Mouse (Mus musculus) layer of hippocampus, adult 9-11 months (tissue): ENCODE results near the gene Il17rb.

Experiments
- DNase-seq: peaks from one replicate; pipeline ENCODE4 v3.0.0; 2022

Il17rb gene

DNA sequence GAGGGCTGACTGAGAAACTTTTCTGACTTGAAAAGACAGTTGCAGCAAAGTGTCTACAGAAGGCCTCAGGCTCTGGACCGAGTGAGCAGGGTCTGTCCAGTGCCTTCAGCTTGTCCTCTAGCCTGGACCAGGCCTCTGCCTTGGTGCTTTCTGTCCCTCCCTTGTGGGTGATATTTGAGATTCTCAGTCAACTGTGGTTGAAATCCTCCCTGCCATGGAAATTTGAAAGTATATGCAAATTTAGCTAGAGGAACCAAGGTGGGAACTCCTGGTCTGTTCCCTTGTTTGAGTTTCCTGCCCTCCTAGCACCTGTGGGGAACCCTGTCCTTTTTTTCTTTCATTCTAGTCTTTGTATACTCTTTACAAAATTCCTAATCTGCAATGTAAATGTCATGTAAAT lies 6.3 kb upstream of the Il17rb start:
- no peak for DNase-seq

DNA sequence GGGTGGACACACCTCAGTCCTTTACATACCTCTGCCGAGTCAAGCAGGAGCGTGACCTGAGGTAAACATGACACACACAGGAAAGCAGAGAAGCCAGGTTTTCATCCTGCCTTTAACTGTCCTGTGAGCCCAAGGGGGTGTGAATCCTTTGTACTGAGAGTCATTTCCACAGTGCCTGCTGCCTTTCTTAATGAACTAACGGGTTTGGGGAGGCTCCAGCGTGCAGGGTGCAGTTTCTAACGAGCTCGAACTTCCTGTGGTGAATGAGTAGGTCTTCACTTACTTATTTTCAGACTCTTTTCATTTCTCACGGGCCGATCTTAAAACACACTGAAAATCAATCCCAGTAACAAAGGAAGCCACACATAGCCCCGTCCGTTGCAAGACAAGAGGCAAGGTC lies 5.8 kb upstream of the Il17rb start:
- no peak for DNase-seq

DNA sequence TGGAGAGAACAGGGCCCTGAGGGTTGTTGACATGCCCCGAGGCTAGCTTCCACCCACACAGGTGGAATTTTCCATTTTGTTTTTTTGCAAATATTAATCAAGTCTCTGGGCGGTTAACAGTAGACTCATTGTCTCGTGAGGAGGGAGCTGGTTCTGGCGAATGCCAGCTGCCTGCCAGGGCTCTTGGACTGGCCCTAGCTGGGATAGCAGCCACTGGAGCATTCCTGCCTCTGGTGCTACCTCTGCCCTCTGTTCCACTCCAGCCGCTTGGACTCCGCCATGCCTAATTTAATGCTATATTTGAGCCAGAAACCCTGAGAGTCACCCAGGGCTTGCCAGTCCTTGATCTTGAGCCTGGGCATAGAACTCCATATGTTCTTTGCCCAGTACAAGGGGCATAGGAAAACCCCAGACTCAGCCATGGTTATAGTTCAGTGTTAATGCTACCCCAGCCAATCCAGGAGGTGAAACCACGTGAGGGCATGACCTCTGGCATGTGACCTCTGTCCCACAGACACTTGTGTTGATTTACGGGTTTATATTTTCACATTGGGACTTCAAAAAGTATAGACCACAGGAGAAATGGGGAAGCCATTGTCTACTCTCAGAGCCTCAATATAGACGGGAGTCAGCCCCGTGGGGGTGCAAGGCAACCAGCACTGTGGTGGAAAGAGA lies 3.3 kb upstream of the Il17rb start:
- peak; percentile 68 for DNase-seq

DNA sequence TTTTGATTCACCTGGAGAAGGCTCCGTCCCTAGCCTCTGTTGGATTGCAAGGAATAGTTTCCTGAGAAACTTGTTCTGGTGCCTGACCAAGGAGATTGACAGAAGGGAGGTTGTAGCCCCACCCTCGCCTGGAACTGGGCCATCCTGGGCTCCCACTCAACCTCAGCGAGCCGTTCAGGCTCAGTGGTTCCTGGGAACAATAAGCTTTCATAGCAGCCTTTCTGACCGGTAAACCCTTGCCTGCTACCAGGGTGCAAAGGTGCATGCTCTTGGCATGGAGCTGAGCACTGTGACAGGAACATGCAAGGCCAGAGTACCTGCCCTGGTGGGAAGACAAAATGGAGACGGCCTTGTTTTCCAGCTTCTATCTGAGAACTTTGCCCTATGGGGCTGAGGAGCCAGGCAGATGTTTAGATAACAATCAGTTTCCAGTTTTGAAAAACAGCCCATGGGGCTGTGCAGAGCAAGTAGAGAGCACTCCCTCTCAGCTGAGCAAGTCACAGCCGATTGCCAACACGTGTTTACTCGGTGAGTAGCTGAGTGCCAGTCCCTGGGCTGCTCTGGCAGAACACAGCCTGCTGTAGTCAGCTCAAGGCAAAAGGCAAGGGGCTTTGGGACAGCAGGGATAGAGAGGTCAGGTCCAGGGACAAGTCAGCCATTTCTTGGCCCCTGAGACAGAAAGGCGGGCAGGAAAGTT lies 1.3 kb upstream of the Il17rb start:
- DNase-seq: peak; percentile 59

DNA sequence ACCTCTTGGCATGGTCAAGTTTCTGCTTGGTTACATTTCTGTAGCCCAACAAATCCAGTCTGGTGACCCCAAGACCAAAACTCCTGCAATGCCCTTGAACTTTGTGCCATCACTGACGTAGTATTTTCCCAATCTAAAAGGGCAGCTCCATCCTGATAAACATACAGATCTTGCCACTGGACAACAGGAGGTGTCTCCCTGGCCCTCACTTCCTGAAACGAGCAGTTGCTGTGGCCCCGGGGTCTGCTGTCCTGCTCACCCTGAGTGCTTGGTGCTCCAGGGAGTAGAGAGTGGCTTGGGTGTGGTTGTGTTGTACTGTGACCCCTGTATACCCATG lies 9.3 kb downstream of the Il17rb start:
- DNase-seq: no peak

DNA sequence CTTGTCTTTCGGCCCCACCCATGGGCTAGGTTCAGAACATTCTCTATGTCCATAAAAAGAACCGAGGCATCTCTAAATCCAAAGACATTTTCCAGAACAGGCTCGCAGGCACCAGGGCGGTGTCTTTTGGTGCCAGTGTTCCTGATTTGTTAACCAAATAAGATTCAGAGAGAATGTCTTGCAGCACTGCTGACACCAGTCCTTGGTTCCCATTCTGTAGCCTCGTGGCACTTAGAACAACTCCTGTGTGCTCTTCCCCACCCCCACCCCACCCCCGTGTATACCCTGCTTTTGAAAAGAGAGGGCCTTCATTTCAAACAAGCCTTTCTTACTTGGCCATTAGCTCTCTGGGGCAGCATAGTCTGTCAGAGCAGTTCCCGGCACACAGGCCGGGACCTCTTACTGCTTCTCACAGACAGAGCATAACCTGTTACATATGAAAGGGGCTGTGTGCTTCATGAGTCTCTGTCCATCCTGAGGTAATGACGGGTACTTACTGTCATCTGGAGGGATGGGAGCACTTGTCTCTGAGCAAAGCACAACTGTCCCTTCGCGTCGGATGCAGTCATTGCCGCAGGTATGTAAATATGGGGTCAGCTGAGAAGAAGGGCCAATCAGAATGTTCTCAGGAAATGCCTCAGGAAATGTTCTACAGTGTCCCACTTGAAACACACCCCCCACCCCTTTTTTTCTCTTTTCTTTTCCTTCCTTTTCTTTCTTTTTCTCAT lies 9.8 kb downstream of the Il17rb start:
- no peak for DNase-seq

DNA sequence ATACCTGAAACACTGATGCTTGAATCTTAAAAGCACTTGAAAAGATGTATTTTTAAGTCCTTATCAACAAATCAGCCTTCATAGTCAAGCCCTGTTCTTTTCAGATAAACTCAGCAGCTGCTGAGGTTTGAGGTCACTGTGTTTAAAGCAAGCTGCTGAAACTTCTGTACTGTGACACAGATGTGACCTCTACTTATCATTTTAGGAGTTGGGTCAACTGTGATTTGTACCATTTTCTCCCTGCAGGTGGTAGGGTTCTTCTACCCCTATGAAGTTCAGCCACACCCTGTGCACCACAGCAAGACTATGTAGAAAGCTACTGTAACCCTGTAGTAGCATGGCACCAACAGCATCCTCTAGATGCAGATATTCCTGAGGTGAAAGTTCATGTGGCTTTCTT lies 11.4 kb downstream of the Il17rb start:
- DNase-seq: no peak

DNA sequence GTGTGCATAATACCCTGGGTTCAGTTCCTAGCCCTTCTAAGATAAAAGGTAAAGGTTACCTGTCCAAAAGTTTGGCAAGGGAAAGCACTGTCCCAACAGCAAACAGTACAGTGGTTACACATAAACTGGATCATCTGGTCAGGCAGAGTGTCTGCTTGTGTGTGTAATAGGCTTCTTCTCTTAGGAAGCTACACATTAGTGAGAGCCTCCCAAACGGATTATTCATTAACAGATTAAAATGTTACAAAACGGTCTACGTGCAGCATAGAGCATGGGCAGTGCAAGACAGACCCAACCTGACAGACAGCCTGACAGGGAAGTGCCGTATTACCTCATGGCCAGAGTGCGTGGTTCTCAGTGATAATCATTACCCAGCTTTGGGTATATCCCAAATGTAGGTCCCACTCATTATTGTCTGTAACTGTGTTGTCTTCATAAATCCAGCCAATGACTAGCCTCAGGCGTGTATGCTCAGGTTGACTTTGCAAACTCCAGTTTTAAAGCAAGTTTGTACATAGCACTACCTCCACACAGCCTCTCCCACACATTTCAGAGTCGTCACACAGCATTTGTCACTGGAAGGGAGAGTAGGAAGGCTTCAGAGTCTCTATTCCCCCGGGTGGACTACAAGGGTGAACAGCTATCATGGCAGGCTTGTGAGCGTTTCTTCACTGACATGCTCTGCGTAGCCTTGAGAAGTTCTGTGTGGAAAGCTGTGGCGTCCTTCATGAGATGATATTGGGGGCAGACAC lies 12.5 kb downstream of the Il17rb start:
- no peak for DNase-seq

DNA sequence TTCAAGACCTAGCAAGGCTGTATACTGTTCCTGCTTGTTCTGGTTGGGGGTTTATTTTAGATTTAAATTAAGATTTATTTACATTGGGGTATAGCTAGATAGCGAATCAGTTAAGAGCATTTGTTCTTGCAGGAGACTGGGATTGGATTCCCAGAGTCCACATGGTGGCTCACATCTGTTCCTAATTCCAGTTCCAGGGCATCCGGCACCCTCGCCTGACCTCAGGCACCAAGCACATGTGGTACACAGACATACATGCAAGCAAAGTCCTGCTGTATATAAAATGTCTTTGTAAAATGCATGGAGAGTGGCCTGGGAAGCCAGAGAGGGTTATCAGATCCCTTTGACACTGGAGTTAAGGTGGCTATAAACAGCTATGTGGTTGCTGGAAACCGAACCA lies 13.7 kb downstream of the Il17rb start:
- no peak for DNase-seq

DNA sequence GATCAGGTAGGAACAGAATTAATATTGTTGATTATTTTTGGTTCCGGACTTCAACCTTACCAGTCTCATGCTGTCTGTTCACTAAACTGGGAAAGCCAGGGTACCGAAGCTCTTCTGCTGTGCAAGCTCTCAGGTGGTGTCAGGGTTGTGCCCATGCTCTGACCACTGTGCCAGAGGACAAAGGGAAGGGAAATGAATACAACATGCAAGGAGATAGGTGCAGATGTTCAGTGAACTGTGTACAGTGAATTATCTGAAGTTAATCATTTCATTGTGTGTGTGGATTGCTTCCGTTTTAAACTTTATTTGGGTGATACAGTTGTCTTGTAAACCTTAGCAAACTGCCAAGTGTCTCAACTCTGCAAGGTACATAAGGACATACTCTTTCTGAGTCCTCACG lies 20.4 kb downstream of the Il17rb start:
- no peak for DNase-seq

DNA sequence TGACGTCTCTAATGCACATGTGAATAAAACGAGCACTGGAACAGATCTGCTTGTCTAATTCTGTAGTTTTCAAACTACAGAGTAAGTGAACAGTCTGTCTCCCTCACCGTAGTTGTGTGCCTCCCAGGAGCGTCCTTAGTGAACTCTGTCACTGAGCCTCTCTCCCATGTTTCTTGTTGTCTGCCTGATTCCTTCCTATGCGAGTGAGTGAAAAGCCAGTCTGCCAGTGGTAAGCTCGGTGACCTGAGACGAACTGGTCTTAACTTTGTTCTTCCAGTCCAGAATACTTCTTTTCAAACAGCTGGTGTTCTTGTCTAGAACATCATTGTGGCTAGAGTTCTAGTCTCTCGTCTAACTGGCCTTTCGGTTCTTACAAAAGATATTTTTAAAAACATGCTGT lies 21.0 kb downstream of the Il17rb start:
- no peak for DNase-seq

DNA sequence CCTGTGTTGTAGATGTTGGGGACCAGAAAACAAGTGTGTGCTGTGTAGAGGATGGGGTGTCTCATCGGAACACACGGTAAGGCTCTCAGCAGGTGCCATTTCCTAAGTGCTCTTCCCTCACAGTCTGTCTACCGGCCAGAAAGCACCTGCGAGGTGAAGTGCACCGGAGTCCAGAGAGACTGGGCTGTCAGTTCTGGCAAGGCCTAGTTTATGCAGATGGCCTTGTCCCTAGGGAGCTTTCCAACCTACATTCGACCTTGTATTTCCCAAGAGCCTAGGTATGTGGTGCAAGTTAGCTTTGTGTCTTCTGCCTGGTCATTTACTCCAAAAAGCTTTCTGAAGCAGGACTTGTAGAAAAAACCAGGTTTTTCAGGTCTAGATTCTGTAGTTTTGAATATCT lies 21.4 kb downstream of the Il17rb start:
- DNase-seq: no peak

DNA sequence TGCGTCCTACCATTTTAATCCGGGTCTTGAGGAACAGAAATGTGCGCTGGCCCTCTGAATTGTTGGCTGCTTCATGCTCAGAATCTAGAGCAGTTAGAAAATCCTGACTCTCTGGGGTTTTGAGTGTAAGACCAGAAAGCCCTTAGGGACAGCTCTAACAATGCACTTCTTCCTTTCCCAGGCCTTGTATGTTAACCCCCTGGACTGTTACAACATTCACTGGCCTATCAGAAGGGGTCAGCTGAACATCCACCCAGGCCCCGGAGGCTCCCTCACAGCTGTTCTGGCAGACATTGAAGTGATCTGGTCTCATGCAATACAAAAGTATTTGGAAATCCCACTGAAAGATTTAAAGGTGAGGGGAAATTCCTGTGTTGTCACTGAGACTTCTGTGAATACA lies 22.6 kb downstream of the Il17rb start:
- DNase-seq: no peak

DNA sequence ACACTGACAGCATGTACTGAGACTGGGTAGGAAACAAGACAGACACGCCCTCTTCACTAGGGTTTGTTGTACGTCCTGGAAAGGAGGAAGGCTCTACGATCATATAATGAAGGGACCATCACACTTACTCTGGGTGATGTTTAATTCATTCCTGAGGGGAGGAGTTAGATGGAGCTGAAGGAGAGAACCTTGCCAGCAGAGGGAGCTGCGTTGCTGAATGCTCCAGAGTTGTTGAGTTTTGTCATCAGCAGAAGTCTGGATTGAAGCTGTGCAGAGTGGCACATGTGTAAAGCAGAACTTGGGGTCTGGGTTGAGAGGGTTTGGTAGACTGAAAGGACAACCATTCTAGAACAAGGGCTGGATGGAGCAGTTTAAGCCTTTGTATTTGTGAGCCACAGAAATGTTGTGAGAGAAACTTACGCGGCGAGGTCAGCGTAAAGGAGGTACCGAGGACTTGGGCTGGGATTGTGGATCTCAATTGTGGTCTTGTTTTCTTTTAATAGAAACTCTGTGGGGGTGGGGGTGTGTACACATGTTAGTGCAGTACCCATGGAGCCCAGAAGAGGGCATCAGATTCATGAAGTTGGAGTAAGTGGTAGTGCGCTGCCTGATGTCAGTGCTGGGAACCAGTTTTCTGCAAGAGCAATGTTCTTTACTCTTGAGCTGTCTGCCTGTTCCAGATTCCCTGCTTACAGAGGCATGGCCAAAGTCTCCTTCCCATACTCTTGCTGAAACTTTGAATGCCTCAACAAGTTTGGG lies 28.1 kb downstream of the Il17rb start:
- no peak for DNase-seq

DNA sequence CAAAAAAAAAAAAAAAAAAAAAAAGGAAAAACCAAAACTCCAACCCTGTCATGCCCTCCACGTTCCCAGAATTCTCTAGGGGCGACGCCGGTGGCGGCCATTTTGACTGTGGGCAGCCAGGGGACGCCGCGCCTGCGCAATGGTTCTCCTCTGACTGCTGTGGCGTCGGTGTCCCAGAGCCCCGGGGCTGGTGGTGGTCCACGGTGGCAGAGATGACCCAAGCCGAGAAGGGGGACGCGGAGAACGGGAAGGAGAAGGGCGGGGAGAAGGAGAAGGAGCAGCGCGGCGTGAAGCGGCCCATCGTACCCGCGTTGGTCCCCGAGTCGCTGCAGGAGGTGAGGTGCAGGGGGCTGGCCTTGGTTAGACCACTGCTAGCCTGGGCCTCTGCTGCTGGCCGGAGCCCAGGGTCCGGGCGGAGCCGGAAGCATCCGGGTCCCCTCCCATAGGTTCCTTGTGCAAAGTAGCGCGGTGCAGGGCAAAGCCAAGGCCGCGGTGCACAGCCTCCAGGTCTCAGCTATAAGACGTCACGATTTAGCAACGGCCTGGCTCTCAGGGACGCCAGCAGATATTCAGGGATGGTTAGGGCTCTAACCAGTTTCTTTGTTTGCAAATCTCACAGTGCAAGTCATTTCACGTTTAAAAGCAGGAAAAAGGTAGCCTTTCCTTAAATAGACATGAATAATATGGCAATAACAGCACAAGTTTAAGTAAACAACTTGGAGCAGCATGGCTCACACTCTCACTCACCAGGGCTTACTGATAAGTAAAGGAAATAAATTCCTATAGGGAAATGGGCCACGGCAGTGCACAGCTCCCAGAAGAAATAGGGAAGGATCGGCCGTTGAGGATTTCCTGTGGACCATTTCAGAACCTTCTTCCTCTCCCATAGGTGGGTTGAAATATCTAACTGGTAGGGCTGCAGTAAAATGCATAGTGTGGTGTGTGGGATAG lies 30.2 kb downstream of the Il17rb start, which contains the start of gene Actr8:
TSS of gene Actr8 (plus strand) at position 84 of the 951 bp plus-strand sequence.
- peak; percentile 90 for DNase-seq

DNA sequence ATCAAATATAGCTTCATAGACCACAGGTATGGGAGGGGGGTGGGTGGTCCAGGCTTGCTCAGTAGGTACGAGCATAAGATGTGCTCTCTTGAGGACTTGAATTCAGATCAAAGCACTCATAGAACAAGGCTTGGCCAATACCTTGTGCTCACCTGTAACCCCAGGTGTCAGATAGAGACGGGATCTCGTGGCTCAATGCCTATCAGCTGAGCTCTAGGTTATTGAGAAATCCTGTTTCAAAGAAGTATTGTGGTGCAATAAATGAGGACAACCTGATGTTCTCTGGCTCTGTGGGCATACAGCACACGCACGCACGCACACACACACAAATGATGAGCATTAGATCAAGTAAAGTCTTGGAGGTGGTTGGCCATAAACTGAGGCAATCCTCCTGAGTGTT lies 31.8 kb downstream of the Il17rb start:
- no peak for DNase-seq

DNA sequence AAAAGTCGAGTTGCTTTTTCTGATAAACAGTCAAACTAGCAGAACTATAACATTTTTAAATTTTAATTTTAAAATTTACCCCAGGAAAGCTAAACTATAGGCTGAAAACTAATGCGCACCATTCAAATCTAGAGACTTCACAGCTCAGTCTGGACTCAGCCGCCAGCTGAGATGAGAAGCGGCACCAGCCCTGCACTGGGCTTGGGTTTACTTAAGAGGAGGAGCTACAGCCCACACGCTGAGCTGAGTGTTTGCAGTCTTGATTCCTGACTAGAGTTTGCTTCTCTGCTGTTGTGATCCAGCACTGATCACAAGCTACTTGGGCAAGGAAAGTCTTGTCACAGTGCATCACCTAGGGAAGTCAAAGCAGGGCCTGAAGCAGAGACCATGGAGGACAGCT lies 36.7 kb downstream of the Il17rb start:
- no peak for DNase-seq

DNA sequence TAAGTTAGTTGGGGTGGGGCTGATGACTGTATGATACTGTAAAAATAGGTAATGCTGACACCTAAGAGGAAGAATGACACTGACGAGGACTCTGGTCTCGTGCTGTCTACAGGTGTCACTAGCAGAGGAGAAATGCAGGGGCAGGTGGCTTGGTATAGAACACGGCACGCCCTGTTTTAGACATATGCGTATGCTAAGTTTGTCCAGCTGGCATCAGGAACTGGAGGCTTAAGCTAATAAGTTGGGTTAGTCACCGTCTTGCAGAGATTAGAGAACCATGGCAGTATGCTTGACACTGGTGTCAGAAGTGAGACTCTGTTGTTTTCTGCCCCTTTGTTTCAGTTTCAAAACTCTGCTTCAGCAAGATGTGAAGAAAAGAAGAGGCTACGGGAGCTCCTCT lies 37.2 kb downstream of the Il17rb start:
- DNase-seq: no peak

DNA sequence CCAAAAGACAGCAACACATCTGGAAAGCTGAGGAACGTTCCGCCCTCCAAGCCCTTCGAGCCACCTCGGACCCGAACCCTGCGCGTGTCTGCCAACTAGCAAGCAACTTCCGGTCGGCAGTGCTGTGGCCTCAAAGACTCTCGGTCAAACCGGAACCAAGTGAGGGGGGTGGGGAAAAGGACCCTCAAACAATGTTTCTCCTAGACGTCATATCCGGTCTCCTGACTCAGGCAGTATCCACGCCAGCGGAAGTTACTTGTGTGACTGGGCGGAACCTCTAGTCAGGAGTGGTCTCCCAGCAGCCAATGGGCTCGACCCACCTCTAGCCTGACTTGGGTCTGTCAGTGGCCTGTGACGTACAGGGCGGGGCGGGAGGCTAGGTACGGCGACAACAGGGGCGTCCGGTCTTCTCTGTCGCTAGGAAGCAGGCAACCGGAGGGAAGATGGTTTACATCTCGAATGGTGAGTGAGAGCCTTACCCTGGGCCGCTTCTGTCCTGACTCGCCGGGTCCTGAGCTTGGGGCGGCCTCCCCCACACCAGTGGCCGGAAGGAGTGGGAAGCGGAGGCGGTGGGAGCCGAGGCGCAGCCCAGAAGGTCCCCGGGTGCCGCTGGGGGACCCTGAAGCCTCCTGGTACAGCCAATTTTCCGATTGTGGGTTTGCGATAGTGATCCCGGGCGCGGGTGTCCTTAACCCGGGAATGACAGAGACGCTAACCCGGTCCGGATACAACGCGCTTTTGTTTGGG lies 40.4 kb downstream of the Il17rb start, which contains the start of gene Selenok:
TSS of gene Selenok (plus strand) at position 234 of the 747 bp plus-strand sequence.
- peak; percentile 100 for DNase-seq

DNA sequence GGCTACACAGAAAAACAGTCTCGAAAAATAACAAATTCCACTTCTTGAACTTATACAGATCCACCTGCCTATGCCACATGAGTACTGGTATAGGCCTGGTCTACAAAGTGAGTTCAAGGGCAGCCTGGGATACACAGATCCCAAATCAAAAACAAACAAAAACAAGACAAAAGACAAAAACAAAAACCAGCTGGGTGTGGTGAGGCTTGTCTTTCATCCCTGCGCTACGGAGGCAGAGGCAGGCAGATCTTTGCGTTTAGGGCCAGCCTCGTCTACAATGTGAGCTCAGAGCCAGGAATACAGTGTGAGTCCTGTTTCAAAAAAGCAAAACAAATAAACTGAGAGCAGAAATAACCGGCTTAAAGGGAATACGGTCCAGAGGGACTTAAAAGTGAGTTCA lies 41.1 kb downstream of the Il17rb start:
- DNase-seq: no peak

DNA sequence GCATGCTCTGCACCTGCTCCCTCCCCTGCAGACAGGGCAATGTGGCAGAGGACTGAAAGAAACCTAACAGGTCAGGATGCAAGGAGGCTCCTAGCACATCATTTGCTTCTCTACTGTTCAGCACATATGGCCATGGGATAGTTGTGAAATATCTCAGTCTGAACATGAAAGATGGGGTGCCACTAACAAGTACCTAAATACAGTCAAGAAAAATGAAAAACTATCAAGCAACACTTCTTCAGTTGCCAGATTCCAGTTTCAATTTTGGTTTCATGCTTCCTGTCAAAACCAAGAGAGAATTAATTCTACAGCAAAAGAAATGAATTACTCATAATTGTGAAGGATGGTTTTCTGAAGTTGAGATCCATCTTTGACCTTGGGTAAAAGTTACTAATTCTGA lies 51.3 kb downstream of the Il17rb start:
- DNase-seq: no peak
